Mouse (Mus musculus) adrenal gland, postnatal 36 days (tissue): Measurements from ENCODE around the gene Cd3d. TPM values are rescaled to one million over a fixed set of nuclear protein-coding genes. Genes with fewer than 3 reads are reported as not detected.

ENCODE experiments used
- DNase-seq, 2 experiments: peaks; one replicate each; pipeline ENCODE4 v3.0.0; 2021; ENCODE audit warnings: mixed read lengths in 1 of 2
- total RNA-seq, 2 experiments: library from RNA; stranded (reverse); gene quantifications; 2 replicates each; pipeline ENCODE4 v1.2.3; 2021

Cd3d gene
- total RNA-seq, 2 experiments from 2014 or later = 1.5 TPM; not detected in 1

GRCm38 (mm10) chr9:44993268-44993667 lies 11.7 kb downstream of the Cd3d start:
- peak in 1 of 2 experiments; percentile 33 for DNase-seq

GRCm38 (mm10) chr9:44994962-44995361 lies 13.4 kb downstream of the Cd3d start:
- no peak for DNase-seq

GRCm38 (mm10) chr9:44996590-44996989 lies 15.0 kb downstream of the Cd3d start:
- no peak for DNase-seq

GRCm38 (mm10) chr9:44998138-44998537 lies 16.6 kb downstream of the Cd3d start:
- no peak for DNase-seq

GRCm38 (mm10) chr9:44999171-44999570 lies 17.6 kb downstream of the Cd3d start:
- DNase-seq = peak; percentile 2 to 4

GRCm38 (mm10) chr9:44999776-45000175 lies 18.2 kb downstream of the Cd3d start:
- no peak for DNase-seq

GRCm38 (mm10) chr9:45000249-45000648 lies 18.7 kb downstream of the Cd3d start:
- no peak for DNase-seq

- no peak for DNase-seq
These were observed 25.8 kb downstream of the Cd3d start for GRCm38 (mm10) chr9:45007404-45007803.

- no peak for DNase-seq
These were observed 26.8 kb downstream of the Cd3d start for GRCm38 (mm10) chr9:45008342-45008741.

- DNase-seq = no peak
These were observed 27.8 kb downstream of the Cd3d start, which contains the start of gene Cd3e for GRCm38 (mm10) chr9:45009180-45010078. Gene Cd3e (minus strand): TSS chr9:45009627.

GRCm38 (mm10) chr9:45010461-45010860 lies 28.9 kb downstream of the Cd3d start:
- DNase-seq = peak in 1 of 2 experiments; percentile 16

- no peak for DNase-seq
These were observed 29.7 kb downstream of the Cd3d start for GRCm38 (mm10) chr9:45011291-45011690.

- no peak for DNase-seq
These were observed 33.3 kb downstream of the Cd3d start for GRCm38 (mm10) chr9:45014879-45015278.

- no peak for DNase-seq
These were observed 34.3 kb downstream of the Cd3d start for GRCm38 (mm10) chr9:45015841-45016240.

GRCm38 (mm10) chr9:45018031-45018430 lies 36.4 kb downstream of the Cd3d start:
- DNase-seq = no peak

GRCm38 (mm10) chr9:45022800-45023199 lies 41.2 kb downstream of the Cd3d start:
- DNase-seq = peak; percentile 58 to 74

GRCm38 (mm10) chr9:45023638-45024037 lies 42.1 kb downstream of the Cd3d start:
- DNase-seq = no peak

GRCm38 (mm10) chr9:45024187-45024586 lies 42.6 kb downstream of the Cd3d start:
- no peak for DNase-seq

- no peak for DNase-seq
These were observed 45.8 kb downstream of the Cd3d start for GRCm38 (mm10) chr9:45027376-45027775.

- DNase-seq = no peak
These were observed 48.8 kb downstream of the Cd3d start for GRCm38 (mm10) chr9:45030341-45030740.

GRCm38 (mm10) chr9:45032261-45032660 lies 50.7 kb downstream of the Cd3d start:
- no peak for DNase-seq

- no peak for DNase-seq
These were observed 52.9 kb downstream of the Cd3d start for GRCm38 (mm10) chr9:45034526-45034925.
